Mouse (Mus musculus) NIH3T3 (cell line): ENCODE measurements at regions not wholly inside any gene's neighbourhood (a gene's known extent, or its start where the extent isn't known, plus 50 kb on each side); places are given as distances from the start of the nearest gene placed in this dataset.

ENCODE experiments used
- DNase-seq: peaks from one replicate; pipeline ENCODE4 v3.0.0-alpha.2; 2012; ENCODE audit warnings: low read depth

- DNase-seq, result no peak
Observed at GRCm38 (mm10) chr8:65443266-65443665, 174.4 kb upstream of the March1 start.

- no peak for DNase-seq
Observed at GRCm38 (mm10) chr8:65420870-65421269, 196.8 kb upstream of the March1 start.

- DNase-seq, result no peak
Observed at GRCm38 (mm10) chr8:65417897-65418296, 199.8 kb upstream of the March1 start.

- no peak for DNase-seq
Observed at GRCm38 (mm10) chr8:65414201-65414600, 203.5 kb upstream of the March1 start.

- DNase-seq, result no peak
Observed at GRCm38 (mm10) chr8:65412291-65412690, 205.4 kb upstream of the March1 start.

DNA sequence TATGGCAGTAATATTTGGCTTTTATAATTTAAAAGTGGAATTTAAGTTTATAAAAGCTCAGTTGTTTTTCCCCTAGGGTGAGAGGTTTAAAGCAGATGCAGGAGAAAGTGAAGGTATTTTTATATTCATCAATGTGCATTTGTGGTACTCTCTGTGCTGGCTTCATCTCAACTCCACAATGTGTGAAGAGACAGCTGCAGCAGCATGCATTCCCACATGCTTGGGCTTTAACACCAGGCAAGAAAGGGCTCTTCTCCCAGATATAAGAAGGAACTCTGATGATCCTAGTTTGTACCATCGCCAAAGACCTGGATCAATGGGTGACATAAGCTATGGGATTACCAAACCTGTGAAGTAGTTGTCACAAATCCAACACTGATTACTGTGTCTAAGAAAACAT lies 221.9 kb upstream of the March1 start:
- no peak for DNase-seq

DNA sequence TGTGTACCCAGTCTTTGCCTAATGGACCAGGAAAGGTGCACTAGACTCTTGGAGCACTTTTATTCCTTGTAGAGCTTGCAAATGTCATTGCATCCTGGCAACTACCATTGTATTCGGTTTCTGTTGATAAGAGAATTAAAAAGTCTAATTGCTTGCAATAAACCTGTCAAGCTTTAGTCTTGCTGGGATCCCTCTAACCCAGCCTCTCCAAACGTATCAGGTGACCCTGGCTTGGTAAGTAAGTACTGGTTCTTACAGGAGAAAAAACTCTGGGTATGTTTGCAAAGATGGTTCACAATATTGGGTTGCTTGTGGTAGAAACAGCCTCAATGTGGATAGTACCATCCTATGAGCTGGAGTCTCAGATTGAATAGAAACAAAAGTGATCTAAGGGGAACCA lies 226.6 kb upstream of the BC030870 start:
- DNase-seq, result no peak

GRCm38 (mm10) chr8:65349396-65349795 lies 220.0 kb upstream of the BC030870 start:
- no peak for DNase-seq

DNA sequence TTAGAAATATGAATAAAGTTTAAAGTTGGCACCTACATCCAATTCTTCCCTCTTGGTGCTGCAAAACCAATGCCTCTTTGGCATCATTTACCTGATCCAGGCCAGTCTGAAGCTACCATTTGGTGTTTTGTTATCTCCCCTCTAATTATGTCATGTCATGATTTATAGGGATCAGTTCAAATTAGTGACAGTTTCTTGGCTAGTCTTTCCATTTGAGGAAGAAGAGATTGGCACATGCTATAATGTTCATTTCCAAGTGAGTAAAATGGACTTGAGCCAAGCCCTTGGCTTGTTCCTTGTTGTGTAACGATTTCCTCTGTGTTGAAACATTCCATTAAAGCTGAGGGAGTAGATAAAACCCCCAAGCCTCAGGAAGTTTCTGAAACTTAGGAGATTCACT lies 201.8 kb upstream of the BC030870 start:
- peak; percentile 5 for DNase-seq

- DNase-seq, result no peak
Observed at GRCm38 (mm10) chr8:65288687-65289086, 159.3 kb upstream of the BC030870 start.

GRCm38 (mm10) chr8:65280390-65280789 lies 151.0 kb upstream of the BC030870 start:
- DNase-seq, result no peak
